Mouse (Mus musculus) cerebellum, adult 9-11 months (tissue): Measurements from ENCODE around the gene Mon2.

Source experiments
- DNase-seq: peaks from one replicate; pipeline ENCODE4 v3.0.0; 2022

Mon2 gene

GRCm38 (mm10) chr10:123076245-123077023 is at the start of gene Mon2:
Gene Mon2, minus strand, starts transcription at chr10:123076505.
- peak; percentile 97 for DNase-seq

GRCm38 (mm10) chr10:123120666-123121392 is 44.5 kb upstream of the Mon2 start:
- DNase-seq, result no peak

GRCm38 (mm10) chr10:123116861-123117260 is 40.6 kb upstream of the Mon2 start:
- DNase-seq, result no peak

- DNase-seq, result no peak
These were observed 37.2 kb upstream of the Mon2 start for GRCm38 (mm10) chr10:123113466-123113865.

- no peak for DNase-seq
These were observed 36.5 kb upstream of the Mon2 start for GRCm38 (mm10) chr10:123112787-123113168.

GRCm38 (mm10) chr10:123112056-123112786 is 35.9 kb upstream of the Mon2 start:
- DNase-seq, result no peak

DNA sequence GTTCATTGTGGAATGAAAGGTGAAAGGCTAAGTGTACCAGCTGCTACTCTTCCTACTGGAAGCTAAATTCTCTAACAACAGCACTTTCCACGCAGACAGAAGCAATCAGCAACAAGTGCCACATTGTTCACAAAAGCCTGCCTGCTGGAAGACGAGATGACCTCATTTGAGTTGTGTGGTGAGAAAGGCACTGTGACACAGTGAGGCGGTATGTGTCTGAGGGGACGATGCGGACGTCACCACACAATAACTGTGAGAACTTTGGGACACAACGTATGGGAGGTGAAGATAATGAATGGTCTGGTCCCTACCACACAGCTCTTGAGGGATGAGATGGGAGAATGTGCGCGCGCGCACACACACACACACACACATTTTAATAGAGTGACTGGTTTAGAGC is 34.2 kb upstream of the Mon2 start:
- no peak for DNase-seq

- DNase-seq, result no peak
These were observed 32.2 kb upstream of the Mon2 start for GRCm38 (mm10) chr10:123108527-123108926.

DNA sequence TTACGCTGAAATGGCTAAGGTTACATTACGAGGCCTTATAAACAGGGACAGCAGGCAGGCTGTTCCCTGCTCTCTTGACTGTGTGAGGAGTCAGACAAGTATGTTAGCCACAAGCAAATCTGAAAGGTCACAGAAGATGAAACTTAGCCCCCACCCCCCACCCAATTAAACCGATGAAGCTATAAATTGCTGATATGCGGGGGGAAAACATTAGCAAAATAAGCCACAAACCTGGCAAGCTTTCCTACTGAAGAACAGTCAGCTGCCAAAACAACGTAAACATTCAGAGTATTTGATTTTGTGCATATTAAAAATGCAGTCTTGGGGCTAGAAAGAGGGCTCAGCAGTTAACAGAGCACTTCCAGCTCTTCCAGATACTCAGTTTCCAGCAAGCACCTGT is 31.8 kb upstream of the Mon2 start:
- no peak for DNase-seq

DNA sequence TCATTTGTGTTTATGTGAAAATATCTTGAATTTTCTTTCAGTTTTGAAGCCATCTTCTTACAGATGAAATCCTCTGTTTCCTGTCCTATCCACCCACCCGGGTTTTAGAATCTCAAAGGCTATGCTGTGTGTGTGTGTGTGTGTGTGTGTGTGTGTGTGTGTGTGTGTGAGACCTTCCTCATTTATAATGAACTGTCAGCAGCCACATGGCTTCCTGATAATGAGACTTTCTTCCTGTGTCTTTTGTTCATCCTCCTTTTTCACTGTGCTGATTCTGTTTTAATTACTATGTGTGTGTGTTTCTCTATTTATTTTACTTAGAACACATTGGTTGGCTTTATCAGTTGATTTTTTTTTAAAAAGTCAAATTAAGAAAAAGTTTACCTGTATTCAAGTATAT is 25.0 kb upstream of the Mon2 start:
- no peak for DNase-seq

GRCm38 (mm10) chr10:123100584-123100983 is 24.3 kb upstream of the Mon2 start:
- DNase-seq, result no peak

DNA sequence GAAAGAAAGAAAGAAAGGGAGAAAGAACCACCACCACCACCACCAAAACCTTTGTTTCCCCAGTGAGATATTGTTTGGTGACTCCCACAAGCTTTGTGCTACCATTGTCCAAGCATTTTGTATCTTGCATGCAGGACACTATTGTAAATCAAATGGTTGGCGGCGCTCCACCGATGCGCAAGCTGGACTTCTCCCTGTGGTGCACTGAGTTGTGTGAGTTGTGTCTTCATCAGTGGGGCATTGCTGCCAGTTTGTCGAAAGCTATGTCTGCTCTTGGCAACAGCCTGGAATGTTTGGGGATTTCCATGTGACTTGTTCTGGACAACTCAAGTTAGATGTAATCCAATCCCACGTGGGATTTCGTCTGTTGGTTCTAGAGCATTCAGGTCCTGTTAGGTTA is 18.2 kb upstream of the Mon2 start:
- no peak for DNase-seq

GRCm38 (mm10) chr10:123092577-123092976 is 16.3 kb upstream of the Mon2 start:
- DNase-seq, result no peak

GRCm38 (mm10) chr10:123091737-123092136 is 15.4 kb upstream of the Mon2 start:
- no peak for DNase-seq

GRCm38 (mm10) chr10:123089425-123089930 is 13.2 kb upstream of the Mon2 start:
- no peak for DNase-seq

- no peak for DNase-seq
These were observed 10.5 kb upstream of the Mon2 start for GRCm38 (mm10) chr10:123086847-123087246.

DNA sequence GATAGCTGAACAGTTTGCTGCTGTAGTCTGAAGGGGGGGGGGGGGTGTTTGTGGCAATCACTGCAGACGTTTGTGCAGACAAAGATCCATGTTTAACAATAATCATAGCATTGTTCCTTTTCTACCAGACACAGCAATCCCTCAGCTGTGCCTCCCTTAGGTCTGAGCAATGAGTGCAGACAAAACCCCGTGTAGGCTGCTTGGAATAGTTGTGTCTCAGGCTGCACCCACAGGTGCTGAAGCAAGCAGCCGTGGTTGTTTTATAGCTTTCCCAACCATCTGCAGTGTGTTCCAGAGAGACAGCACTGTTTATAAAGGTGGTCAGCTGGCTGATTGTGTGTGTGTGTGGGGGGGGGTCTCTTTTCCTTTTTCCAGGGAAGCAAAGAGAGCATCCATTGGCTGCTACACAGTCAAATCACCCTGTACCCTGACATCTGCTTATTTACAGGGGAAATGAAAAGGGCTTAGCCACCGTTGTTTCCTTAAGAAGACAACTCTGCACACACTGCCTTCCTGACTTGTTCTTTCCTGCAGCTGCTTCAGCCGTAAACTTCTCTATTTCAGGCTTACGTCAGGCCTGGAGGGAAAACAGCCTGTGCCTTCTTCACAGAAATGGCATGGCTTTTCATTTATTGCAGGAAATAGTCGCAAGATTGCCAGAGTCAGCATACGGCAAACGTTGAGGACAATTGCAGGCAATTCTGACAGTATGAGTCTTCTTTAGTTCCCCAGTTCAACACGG is 8.8 kb upstream of the Mon2 start:
- no peak for DNase-seq

- DNase-seq, result no peak
These were observed 8.0 kb upstream of the Mon2 start for GRCm38 (mm10) chr10:123084307-123084706.

- DNase-seq, result peak; percentile 71
These were observed 508 bp downstream of the Mon2 start for GRCm38 (mm10) chr10:123075751-123076242.

GRCm38 (mm10) chr10:123071997-123072396 is 4.3 kb downstream of the Mon2 start:
- no peak for DNase-seq

GRCm38 (mm10) chr10:123063021-123063420 is 13.3 kb downstream of the Mon2 start:
- no peak for DNase-seq

DNA sequence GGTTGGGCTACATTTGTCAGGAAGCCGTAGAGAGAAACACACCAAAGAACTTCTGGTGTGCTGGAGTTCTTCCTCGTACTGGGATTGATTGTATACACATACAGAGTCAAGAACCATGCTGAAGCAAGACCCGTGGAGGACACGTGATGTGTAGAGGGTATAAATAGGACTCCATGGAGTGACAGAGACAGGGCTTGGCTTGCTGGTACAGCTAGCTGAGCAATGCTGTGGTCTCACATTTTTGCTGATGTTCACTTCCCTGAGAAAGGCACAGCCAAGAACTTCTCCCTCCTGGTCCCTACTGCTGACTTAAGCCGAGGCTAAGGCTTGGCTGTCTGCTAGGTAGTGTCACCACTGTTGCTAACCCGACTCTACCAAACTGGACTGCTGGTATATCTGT is 15.5 kb downstream of the Mon2 start:
- DNase-seq, result no peak

GRCm38 (mm10) chr10:123057082-123057481 is 19.2 kb downstream of the Mon2 start:
- no peak for DNase-seq
